Mouse (Mus musculus) ES-CJ7 (cell line): ENCODE results near the gene Abcf2.

Source experiments
- DNase-seq: peaks from one replicate; pipeline ENCODE4 v3.0.0; 2011; ENCODE audit warnings: low read depth, low spot score

The Abcf2 gene

GRCm38 (mm10) chr5:24527780-24528179 lies 49.5 kb downstream of the Abcf2 start:
- no peak for DNase-seq

- DNase-seq = no peak
Observed at GRCm38 (mm10) chr5:24526889-24527230, 50.4 kb downstream of the Abcf2 start, which contains the start of gene Gbx1. Gene Gbx1, minus strand, starts transcription at chr5:24527202.

GRCm38 (mm10) chr5:24526190-24526888 lies 50.9 kb downstream of the Abcf2 start:
- DNase-seq = no peak

GRCm38 (mm10) chr5:24525360-24526189 lies 51.7 kb downstream of the Abcf2 start:
- DNase-seq = no peak

GRCm38 (mm10) chr5:24524522-24524921 lies 52.7 kb downstream of the Abcf2 start:
- DNase-seq = peak; percentile 40

- DNase-seq = peak; percentile 53
Observed at GRCm38 (mm10) chr5:24523806-24524205, 53.5 kb downstream of the Abcf2 start.

- no peak for DNase-seq
Observed at GRCm38 (mm10) chr5:24521366-24521765, 55.9 kb downstream of the Abcf2 start.
